Mouse (Mus musculus): ENCODE measurements around the gene Etfa.
A peak's percentile ranks its signal among the peaks of the same experiment; 100 is the strongest.

Etfa gene

GRCm38 (mm10) chr9:55511521-55511993, 486 bp downstream of the Etfa start:
- no peak for DNase-seq (ENCODE audit: low read depth, low spot score)

GRCm38 (mm10) chr9:55510651-55511235, 1.3 kb downstream of the Etfa start:
- DNase-seq (ENCODE audit: low read depth, low spot score): no peak

GRCm38 (mm10) chr9:55509731-55510130, 2.3 kb downstream of the Etfa start:
- no peak for DNase-seq (ENCODE audit: low read depth, low spot score)

GRCm38 (mm10) chr9:55508701-55509100, 3.3 kb downstream of the Etfa start:
- no peak for DNase-seq (ENCODE audit: low read depth, low spot score)

GRCm38 (mm10) chr9:55507922-55508321, 4.1 kb downstream of the Etfa start:
- no peak for DNase-seq (ENCODE audit: low read depth, low spot score)

GRCm38 (mm10) chr9:55482116-55482515, 29.9 kb downstream of the Etfa start:
- no peak for DNase-seq (ENCODE audit: low read depth, low spot score)

- DNase-seq (ENCODE audit: low read depth, low spot score): no peak
Observed at GRCm38 (mm10) chr9:55478699-55479098, 33.3 kb downstream of the Etfa start.

- DNase-seq (ENCODE audit: low read depth, low spot score): no peak
Observed at GRCm38 (mm10) chr9:55476084-55476483, 36.0 kb downstream of the Etfa start.

GRCm38 (mm10) chr9:55468397-55468796, 43.6 kb downstream of the Etfa start:
- DNase-seq (ENCODE audit: low read depth, low spot score): no peak

- DNase-seq (ENCODE audit: low read depth, low spot score): no peak
Observed at GRCm38 (mm10) chr9:55453366-55453765, 58.7 kb downstream of the Etfa start.

- no peak for DNase-seq (ENCODE audit: low read depth, low spot score)
Observed at GRCm38 (mm10) chr9:55452906-55453305, 59.1 kb downstream of the Etfa start.

- no peak for DNase-seq (ENCODE audit: low read depth, low spot score)
Observed at GRCm38 (mm10) chr9:55451426-55451825, 60.6 kb downstream of the Etfa start.

- no peak for DNase-seq (ENCODE audit: low read depth, low spot score)
Observed at GRCm38 (mm10) chr9:55450035-55450434, 62.0 kb downstream of the Etfa start.

GRCm38 (mm10) chr9:55449108-55449507, 62.9 kb downstream of the Etfa start:
- DNase-seq (ENCODE audit: low read depth, low spot score): no peak

- DNase-seq (ENCODE audit: low read depth, low spot score): no peak
Observed at GRCm38 (mm10) chr9:55447509-55447908, 64.5 kb downstream of the Etfa start.

GRCm38 (mm10) chr9:55439206-55439780, 72.8 kb downstream of the Etfa start:
- no peak for DNase-seq (ENCODE audit: low read depth, low spot score)

- DNase-seq (ENCODE audit: low read depth, low spot score): no peak
Observed at GRCm38 (mm10) chr9:55438433-55438832, 73.6 kb downstream of the Etfa start.

- no peak for DNase-seq (ENCODE audit: low read depth, low spot score)
Observed at GRCm38 (mm10) chr9:55433875-55434274, 78.2 kb downstream of the Etfa start.

GRCm38 (mm10) chr9:55432306-55433289, 79.4 kb downstream of the Etfa start:
- no peak for DNase-seq (ENCODE audit: low read depth, low spot score)

- no peak for DNase-seq (ENCODE audit: low read depth, low spot score)
Observed at GRCm38 (mm10) chr9:55430133-55430532, 81.9 kb downstream of the Etfa start.

- DNase-seq (ENCODE audit: low read depth, low spot score): peak; percentile 77
Observed at GRCm38 (mm10) chr9:55429242-55429975, 82.6 kb downstream of the Etfa start.
